8 mouse cellular contexts compared by ENCODE assay signal in the genomic region with DNA sequence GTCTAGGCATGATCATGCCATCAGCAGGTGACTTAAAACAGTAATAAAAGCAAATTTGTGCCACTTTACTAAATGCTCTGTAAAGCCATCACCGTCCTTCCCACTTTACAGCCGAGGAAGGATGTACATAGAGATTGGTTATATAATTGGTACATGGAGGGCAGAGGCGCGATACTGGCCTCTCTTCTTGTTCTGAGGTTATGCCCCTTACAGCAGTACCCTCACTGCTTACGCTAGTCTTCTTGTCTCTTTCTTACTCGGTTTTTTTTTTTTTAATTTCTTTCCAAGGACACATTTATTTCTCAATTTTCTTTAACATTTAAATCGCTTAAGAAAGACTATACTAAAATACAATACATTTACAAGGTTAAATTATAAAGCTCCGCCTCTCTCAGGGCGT. TPM values are rescaled to one million over a fixed set of nuclear protein-coding genes. Genes with fewer than 3 reads are reported as not detected.
DNase-seq lines count a peak whose midpoint lies in the region; ATAC-seq and TF ChIP-seq lines count a peak whose summit lies in the region.

No protein-coding gene starts in this region.

- no peak for TF ChIP-seq EP300 in MEL (IDR thresholded peaks at IDR 0.05; ENCODE audit: low read depth in 1 of 2, low read length in 2 of 2)

- peak overlapping the region; percentile 67 for H3K4me2 ChIP-seq in forebrain, postnatal 0 days (ENCODE audit: low read depth)

- DNase-seq in kidney, adult 2 months = no peak
- DNase-seq in kidney, adult 18-20 months = no peak
- peak; percentile 13 for DNase-seq in MEL (ENCODE audit: low read depth, low spot score)
- no peak for DNase-seq in forebrain, postnatal 0 days
- peak; percentile 16 for DNase-seq in lung, postnatal 36 days
- DNase-seq in adrenal gland, adult (ENCODE audit: inconsistent age in 2 of 2, low spot score in 1 of 2) = no peak
- DNase-seq in gastrocnemius, postnatal 14 days = no peak
- DNase-seq in layer of hippocampus, postnatal 10 days (ENCODE audit: low spot score in 2 of 2) = no peak

- intact Hi-C loops in gastrocnemius, postnatal 14 days (cut with DNase I; ENCODE audit: low total_unique reads) = no loop called here

- H3K4me1 ChIP-seq in kidney, adult 2 months (ENCODE audit: control insufficient read depth, insufficient read depth, low read length) = peaks cover 5% of the 10 kb centered on the region; the same call in 1 of the 2 replicates
- H3K4me1 ChIP-seq in MEL (ENCODE audit: control insufficient read depth in 1 of 2, insufficient read depth in 2 of 2, low read length in 2 of 2) = peaks cover 0 to 3% of the 10 kb centered on the region in 2 experiments; a peak in 2 of 4 replicates
- H3K4me1 ChIP-seq in forebrain, postnatal 0 days (ENCODE audit: insufficient read depth) = no peaks in the 10 kb centered on the region

- peak overlapping the region; percentile 49 for H3K4me3 ChIP-seq in kidney, adult 2 months (ENCODE audit: insufficient read depth, low read depth, low read length)
- peak overlapping the region; percentile 50 to 92 for H3K4me3 ChIP-seq in MEL (ENCODE audit: control insufficient read depth in 1 of 2, insufficient read depth in 1 of 2, low read depth in 2 of 2, low read length in 2 of 2)
- H3K4me3 ChIP-seq in forebrain, postnatal 0 days (ENCODE audit: low read depth, low read length) = peak overlapping the region; percentile 58

- H3K27ac ChIP-seq in kidney, adult 2 months (ENCODE audit: insufficient read depth, low read depth, low read length) = peak overlapping the region; percentile 49; the same call in 1 of the 2 replicates
- no peak overlapping the region for H3K27ac ChIP-seq in MEL (ENCODE audit: control insufficient read depth, low read depth, low read length)
- no peak overlapping the region for H3K27ac ChIP-seq in forebrain, postnatal 0 days (ENCODE audit: low read depth, low read length)

- peak; percentile 1; the same call in 1 of the 2 replicates for ATAC-seq in forebrain, postnatal 0 days

- H3K27me3 ChIP-seq in kidney, adult 2 months (replicated peaks; ENCODE audit: control insufficient read depth, insufficient read depth, low read length) = no peaks in the 10 kb centered on the region
- H3K27me3 ChIP-seq in MEL (ENCODE audit: control insufficient read depth in 1 of 2, insufficient read depth in 2 of 2, low read length in 2 of 2) = peaks cover 2 to 12% of the 10 kb centered on the region in 2 experiments
- H3K27me3 ChIP-seq in forebrain, postnatal 0 days (ENCODE audit: insufficient read depth, low read length) = no peaks in the 10 kb centered on the region

- peaks cover 6% of the 10 kb centered on the region for H3K79me2 ChIP-seq in MEL (ENCODE audit: control insufficient read depth, insufficient read depth, low read length, poor library complexity)

- TF ChIP-seq POLR2A in kidney, adult 2 months (IDR thresholded peaks at IDR 0.05; ENCODE audit: low read depth, low read length) = no peak
- TF ChIP-seq POLR2A in MEL (IDR thresholded peaks at IDR 0.05; ENCODE audit: control insufficient read depth in 1 of 2, insufficient read depth in 1 of 2, low read depth in 1 of 2, low read length in 2 of 2, poor library complexity in 1 of 2) = no peak

- TF ChIP-seq RAD21 in MEL (IDR thresholded peaks at IDR 0.05; ENCODE audit: low read depth, low read length) = no peak

- no peaks in the 10 kb centered on the region for H3K9me3 ChIP-seq in MEL (replicated peaks; ENCODE audit: insufficient read depth, low read length)
- no peaks in the 10 kb centered on the region for H3K9me3 ChIP-seq in forebrain, postnatal 0 days (ENCODE audit: low read length)

- no peaks in the 10 kb centered on the region for H3K36me3 ChIP-seq in kidney, adult 2 months (ENCODE audit: control insufficient read depth, insufficient read depth, low read length)
- H3K36me3 ChIP-seq in MEL (ENCODE audit: control insufficient read depth in 1 of 2, insufficient read depth in 2 of 2, low read length in 2 of 2) = peaks cover 0 to 9% of the 10 kb centered on the region in 2 experiments; a peak in 2 of 4 replicates
- H3K36me3 ChIP-seq in forebrain, postnatal 0 days (ENCODE audit: insufficient read depth) = no peaks in the 10 kb centered on the region; the same call in 1 of the 2 replicates

- WGBS in kidney, adult 2 months = 14% methylated on average over 9 of the region's 9 CpGs
- 19% methylated on average over 9 of the region's 9 CpGs for WGBS in forebrain, postnatal 0 days

- peak overlapping the region; percentile 42 for H3K9ac ChIP-seq in MEL (ENCODE audit: control insufficient read depth, low read depth, low read length, poor library complexity, severe bottlenecking)
- H3K9ac ChIP-seq in forebrain, postnatal 0 days = 0 out of 2 replicates have a peak overlapping the region, but pooled peaks have one; percentile 73

- TF ChIP-seq CTCF in kidney, adult 2 months (conservative IDR thresholded peaks at IDR 0.05; ENCODE audit: insufficient read depth, insufficient read length, low read depth, low read length) = no peak
- TF ChIP-seq CTCF in MEL (IDR thresholded peaks at IDR 0.05 in 2 of 3, conservative IDR thresholded peaks at IDR 0.05 in 1 of 3; ENCODE audit: control insufficient read depth in 1 of 3, insufficient read depth in 1 of 3, low read depth in 2 of 3, low read length in 3 of 3, poor library complexity in 1 of 3, severe bottlenecking in 1 of 3) = no peak
- no peak for TF ChIP-seq CTCF in forebrain, postnatal 0 days (IDR thresholded peaks at IDR 0.05; ENCODE audit: low read depth)

TF ChIP-seq in MEL, 35 proteins besides CTCF, POLR2A, EP300 and RAD21:
- no peak for TF ChIP-seq TAL1 (IDR thresholded peaks at IDR 0.05; ENCODE audit: low read length)
- no peak for TF ChIP-seq GATA1 (IDR thresholded peaks at IDR 0.05; ENCODE audit: low read depth, low read length)
- no peak for TF ChIP-seq MAFK (IDR thresholded peaks at IDR 0.05; ENCODE audit: borderline replicate concordance, low read depth, low read length)
- TF ChIP-seq MAZ (IDR thresholded peaks at IDR 0.05; ENCODE audit: low read depth, low read length) = no peak
- TF ChIP-seq JUND (IDR thresholded peaks at IDR 0.05; ENCODE audit: low read depth, low read length) = no peak
- TF ChIP-seq NRF1 (IDR thresholded peaks at IDR 0.05; ENCODE audit: insufficient read depth, low read depth, low read length, poor library complexity, severe bottlenecking) = no peak
- TF ChIP-seq ZNF384 (IDR thresholded peaks at IDR 0.05; ENCODE audit: low read depth, low read length) = no peak
- no peak for TF ChIP-seq CHD2 (IDR thresholded peaks at IDR 0.05; ENCODE audit: low read length)
- no peak for TF ChIP-seq MXI1 (IDR thresholded peaks at IDR 0.05; ENCODE audit: low read depth, low read length)
- no peak for TF ChIP-seq USF2 (IDR thresholded peaks at IDR 0.05; ENCODE audit: borderline replicate concordance in 1 of 2, insufficient read depth in 1 of 2, low read depth in 1 of 2, low read length in 2 of 2)
- no peak for TF ChIP-seq UBTF (IDR thresholded peaks at IDR 0.05; ENCODE audit: borderline replicate concordance, insufficient read depth, low read depth, low read length)
- TF ChIP-seq MEF2A (IDR thresholded peaks at IDR 0.05; ENCODE audit: extremely low read depth, insufficient replicate concordance, low read depth, low read length, poor library complexity, severe bottlenecking) = no peak
- no peak for TF ChIP-seq ETS1 (IDR thresholded peaks at IDR 0.05; ENCODE audit: low read depth, low read length)
- no peak for TF ChIP-seq ELF1 (IDR thresholded peaks at IDR 0.05; ENCODE audit: low read depth, low read length)
TF ChIP-seq in MEL: peak in this region for 0.

RNA-seq across cellular contexts. Expression of gene Tvp23b, which starts 0.5 kb away (rescaled TPM):
- polyA plus RNA-seq in kidney, adult 2 months (2012; rRNA removed) = 21.3 and 26.1 TPM in 2 replicates
- total RNA-seq in MEL (2012; rRNA removed) = 32.1 and 40.0 TPM in 2 replicates
- 10 to 100 TPM in 1 of 2 experiments, not detected in 1; 24.3 TPM for polyA plus RNA-seq in MEL (2012; ENCODE audit: insufficient read depth in 1 of 2, insufficient read length in 2 of 2, low read depth in 1 of 2, low replicate concordance in 2 of 2, missing spikeins in 1 of 2)
- 30.7 and 30.8 TPM in 2 replicates for total RNA-seq in forebrain, postnatal 0 days (2014; rRNA removed)
- 31.2 and 37.1 TPM in 2 replicates for polyA plus RNA-seq in forebrain, postnatal 0 days (2015; fragmentation: Nextera tagmentation; extraction: Ambion mirVana)
- 1 to 10 TPM; 8.9 to 9.8 TPM for total RNA-seq in gastrocnemius, postnatal 14 days (2021)
- total RNA-seq in layer of hippocampus, postnatal 10 days (2021) = 10 to 100 TPM; 24.5 to 25.3 TPM

RNA-seq across cellular contexts. Expression of gene Fbxw10, which starts 31.9 kb away (rescaled TPM):
- 0.29 and 0.30 TPM in 2 replicates for polyA plus RNA-seq in kidney, adult 2 months (2012; rRNA removed)
- total RNA-seq in MEL (2012; rRNA removed) = not detected in 2 replicates
- polyA plus RNA-seq in MEL (2012; ENCODE audit: insufficient read depth in 1 of 2, insufficient read length in 2 of 2, low read depth in 1 of 2, low replicate concordance in 2 of 2, missing spikeins in 1 of 2) = not detected
- total RNA-seq in forebrain, postnatal 0 days (2014; rRNA removed) = 0.86 and 1.2 TPM in 2 replicates
- polyA plus RNA-seq in forebrain, postnatal 0 days (2015; fragmentation: Nextera tagmentation; extraction: Ambion mirVana) = 0.21 and 0.33 TPM in 2 replicates
- under 1 TPM; 0.24 to 0.59 TPM for total RNA-seq in gastrocnemius, postnatal 14 days (2021)
- under 1 TPM; 0.51 to 0.53 TPM for total RNA-seq in layer of hippocampus, postnatal 10 days (2021)

RNA-seq across cellular contexts. Expression of gene Trim16, which starts 58.7 kb away (rescaled TPM):
- 2.9 and 3.7 TPM in 2 replicates for polyA plus RNA-seq in kidney, adult 2 months (2012; rRNA removed)
- 3.1 and 5.9 TPM in 2 replicates for total RNA-seq in MEL (2012; rRNA removed)
- polyA plus RNA-seq in MEL (2012; ENCODE audit: insufficient read depth in 1 of 2, insufficient read length in 2 of 2, low read depth in 1 of 2, low replicate concordance in 2 of 2, missing spikeins in 1 of 2) = 1 to 10 TPM in 1 of 2 experiments, not detected in 1; 5.5 TPM
- 4.8 and 5.8 TPM in 2 replicates for total RNA-seq in forebrain, postnatal 0 days (2014; rRNA removed)
- polyA plus RNA-seq in forebrain, postnatal 0 days (2015; fragmentation: Nextera tagmentation; extraction: Ambion mirVana) = 4.9 and 5.5 TPM in 2 replicates
- 10 to 100 TPM; 28.9 to 30.2 TPM for total RNA-seq in gastrocnemius, postnatal 14 days (2021)
- total RNA-seq in layer of hippocampus, postnatal 10 days (2021) = 1 to 10 TPM; 5.3 to 5.5 TPM

Comparison
In these comparisons a context has a peak if more than half of its experiments do, and no peak if none do; other contexts are left out.
1. DNase-seq: peak in MEL (single experiment) and lung, postnatal 36 days (single experiment); none in kidney, adult 2 months (single experiment), kidney, adult 18-20 months (single experiment), forebrain, postnatal 0 days (single experiment), adrenal gland, adult (0 of 2), gastrocnemius, postnatal 14 days (single experiment) and layer of hippocampus, postnatal 10 days (0 of 2).
2. Peak in every context shown above with its lines, with median percentiles within 50 percentile points of each other: H3K4me3 ChIP-seq.